Mouse (Mus musculus) midbrain, embryonic 10.5 days (tissue): ENCODE measurements at regions not wholly inside any gene's neighbourhood (a gene's known extent, or its start where the extent isn't known, plus 50 kb on each side); places are given as distances from the start of the nearest gene placed in this dataset.

ENCODE experiments used
- DNase-seq: peaks from one replicate; pipeline ENCODE4 v3.0.0-alpha.2; 2017; ENCODE audit warnings: low spot score
- H3K27ac ChIP-seq: fragments of 300-500 bp; sonication (generic); replicated peaks from 2 replicates; pipeline ENCODE4 v1.5.1; 2016; ENCODE audit warnings: mild to moderate bottlenecking
- H3K27me3 ChIP-seq: fragments of 300-500 bp; sonication (generic); 2 replicates; pipeline ENCODE4 v1.6.1; 2016; ENCODE audit warnings: low read depth, mild to moderate bottlenecking; ENCODE audit not compliant: poor library complexity, severe bottlenecking
- H3K36me3 ChIP-seq: fragments of 300-500 bp; sonication (generic); 2 replicates; pipeline ENCODE4 v1.6.1; 2016; ENCODE audit warnings: mild to moderate bottlenecking, moderate library complexity
- H3K4me1 ChIP-seq: fragments of 300-500 bp; sonication (generic); 2 replicates; pipeline ENCODE4 v1.6.1; 2016
- H3K4me3 ChIP-seq: fragments of 300-500 bp; sonication (generic); 2 replicates; pipeline ENCODE4 v1.5.1; 2016; ENCODE audit warnings: mild to moderate bottlenecking, moderate library complexity
- H3K9me3 ChIP-seq: fragments of 300-500 bp; sonication (generic); replicated peaks from 2 replicates; pipeline ENCODE4 v1.6.1; 2016; ENCODE audit warnings: mild to moderate bottlenecking
- WGBS: fragments of 180-500 bp; shearing (Covaris S2); methylation state at CpG from one replicate; pipeline ENCODE4 v1.1.7; 2016; 5-methylcytosine and 5-hydroxymethylcytosine counted together

DNA sequence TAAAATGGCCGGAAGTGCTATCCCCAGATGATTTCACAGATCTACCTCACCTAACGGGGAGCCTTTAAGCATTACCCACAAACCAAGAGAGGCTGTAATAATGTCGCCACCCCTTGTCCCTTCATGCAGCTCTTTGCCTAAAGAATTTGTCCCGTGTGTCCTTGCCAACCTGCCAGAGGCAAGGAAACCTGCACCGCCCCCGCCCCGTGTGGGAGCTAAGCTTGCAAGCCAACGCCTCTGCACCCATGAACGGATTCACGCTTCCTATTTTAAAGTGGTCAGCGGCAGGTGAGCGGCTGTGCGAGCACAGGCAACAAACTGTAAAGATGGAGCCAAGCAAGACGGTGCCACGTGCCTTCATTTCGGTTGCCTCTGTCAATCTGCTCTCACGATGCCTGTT, 63.1 kb downstream of the Gm11011 start:
- no peaks in the 10 kb centered on the region for H3K36me3 ChIP-seq
- H3K27me3 ChIP-seq = no peaks in the 10 kb centered on the region
- no peak overlapping the region for H3K4me3 ChIP-seq
- no peaks in the 10 kb centered on the region; the same call in 1 of the 2 replicates for H3K4me1 ChIP-seq
- DNase-seq = no peak
- H3K27ac ChIP-seq = no peak overlapping the region
- 91% methylated on average over 17 of the region's 17 CpGs for WGBS
- no peaks in the 10 kb centered on the region for H3K9me3 ChIP-seq

GRCm38 (mm10) chr2:169519941-169520340, 67.6 kb downstream of the Gm11011 start:
- Histone ChIP-seq H3K36me3 (no peaks in the 10 kb centered on the region), H3K27ac (no peak overlapping the region), H3K4me3 (no peak overlapping the region), H3K27me3 (no peaks in the 10 kb centered on the region), H3K9me3 (no peaks in the 10 kb centered on the region), H3K4me1 (peaks cover 8% of the 10 kb centered on the region)
- DNase-seq = no peak
- 79% methylated on average over 9 of the region's 9 CpGs for WGBS

DNA sequence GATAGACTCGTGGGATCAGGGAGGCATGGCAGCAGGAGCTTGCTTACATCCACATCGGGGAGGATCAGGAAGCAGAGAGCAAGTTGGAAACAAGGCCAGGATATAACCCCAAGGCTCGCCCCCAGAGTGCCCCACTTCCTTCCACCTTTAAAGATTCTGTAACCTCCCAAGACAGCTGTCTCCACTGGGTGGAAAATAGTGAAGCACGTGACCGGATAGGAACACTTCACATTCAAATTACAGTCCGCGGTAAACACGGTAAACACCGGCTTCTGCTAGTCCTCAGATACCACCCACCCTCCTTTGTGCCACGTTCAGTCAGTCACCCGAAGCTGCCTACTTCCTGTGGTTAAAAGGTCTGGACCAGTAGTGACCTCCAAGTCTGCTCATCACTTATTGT, 72.2 kb downstream of the Gm11011 start:
- Histone ChIP-seq H3K4me3 (no peak overlapping the region), H3K4me1 (peaks cover 8% of the 10 kb centered on the region), H3K27me3 (no peaks in the 10 kb centered on the region), H3K36me3 (no peaks in the 10 kb centered on the region), H3K9me3 (no peaks in the 10 kb centered on the region), H3K27ac (no peak overlapping the region)
- 71% methylated on average over 11 of the region's 11 CpGs for WGBS
- no peak for DNase-seq

DNA sequence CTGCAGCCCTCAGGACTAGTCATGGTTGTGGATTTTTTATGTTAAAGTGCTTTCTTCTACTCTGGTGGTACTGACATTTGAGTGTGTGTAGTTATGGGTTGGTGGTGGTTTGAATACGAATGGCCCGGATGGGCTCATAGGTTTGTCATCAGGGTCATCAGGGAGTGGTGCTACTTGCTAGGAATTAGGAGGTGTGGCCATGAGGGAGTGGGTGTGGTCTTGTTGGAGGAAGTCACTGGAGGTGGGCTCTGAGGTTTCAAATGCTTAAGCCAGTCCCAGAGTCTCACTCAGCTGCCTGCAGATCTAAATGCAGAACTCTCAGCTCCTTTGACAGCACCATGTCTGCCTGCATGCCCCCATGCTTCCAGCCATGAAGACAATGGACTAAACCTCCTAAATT, 76.8 kb downstream of the Gm11011 start:
- 93% methylated on average over 2 of the region's 2 CpGs for WGBS
- no peak overlapping the region for H3K27ac ChIP-seq
- H3K4me1 ChIP-seq = peaks cover 4% of the 10 kb centered on the region; the same call in 1 of the 2 replicates
- no peaks in the 10 kb centered on the region for H3K36me3 ChIP-seq
- no peak overlapping the region for H3K4me3 ChIP-seq
- DNase-seq = no peak
- H3K9me3 ChIP-seq = no peaks in the 10 kb centered on the region
- H3K27me3 ChIP-seq = no peaks in the 10 kb centered on the region

DNA sequence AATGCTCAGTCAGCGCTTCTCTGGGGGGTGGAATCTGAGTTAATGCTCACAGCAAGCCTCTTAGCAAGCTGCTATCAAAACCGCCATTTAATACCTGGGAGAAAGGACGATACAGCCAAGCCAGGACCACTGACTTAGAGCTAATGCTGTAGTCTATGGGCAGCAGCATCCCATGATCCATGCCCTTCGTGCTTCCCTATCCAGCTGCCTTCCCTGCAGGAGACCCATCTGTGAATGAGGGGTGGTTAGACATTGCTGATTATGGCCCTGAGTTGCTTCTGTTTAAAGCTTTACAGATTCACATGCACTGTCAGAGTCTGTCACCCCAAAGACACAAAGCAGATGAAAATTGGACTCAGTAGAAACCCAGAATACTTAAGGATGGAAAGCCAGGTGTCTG, 78.1 kb downstream of the Gm11011 start:
- H3K27me3 ChIP-seq = no peaks in the 10 kb centered on the region
- no peak for DNase-seq
- H3K27ac ChIP-seq = no peak overlapping the region
- 90% methylated on average over 4 of the region's 4 CpGs for WGBS
- no peak overlapping the region for H3K4me3 ChIP-seq
- H3K9me3 ChIP-seq = no peaks in the 10 kb centered on the region
- peaks cover 1% of the 10 kb centered on the region; the same call in 1 of the 2 replicates for H3K4me1 ChIP-seq
- H3K36me3 ChIP-seq = no peaks in the 10 kb centered on the region

- 77% methylated on average over 11 of the region's 11 CpGs for WGBS
- no peak for DNase-seq
- Histone ChIP-seq H3K4me3 (no peak overlapping the region), H3K27me3 (no peaks in the 10 kb centered on the region), H3K27ac (no peak overlapping the region), H3K36me3 (no peaks in the 10 kb centered on the region), H3K9me3 (no peaks in the 10 kb centered on the region), H3K4me1 (peaks cover 3% of the 10 kb centered on the region; the same call in 1 of the 2 replicates)
Measured at GRCm38 (mm10) chr2:169504416-169505057, 83.0 kb downstream of the Gm11011 start.

DNA sequence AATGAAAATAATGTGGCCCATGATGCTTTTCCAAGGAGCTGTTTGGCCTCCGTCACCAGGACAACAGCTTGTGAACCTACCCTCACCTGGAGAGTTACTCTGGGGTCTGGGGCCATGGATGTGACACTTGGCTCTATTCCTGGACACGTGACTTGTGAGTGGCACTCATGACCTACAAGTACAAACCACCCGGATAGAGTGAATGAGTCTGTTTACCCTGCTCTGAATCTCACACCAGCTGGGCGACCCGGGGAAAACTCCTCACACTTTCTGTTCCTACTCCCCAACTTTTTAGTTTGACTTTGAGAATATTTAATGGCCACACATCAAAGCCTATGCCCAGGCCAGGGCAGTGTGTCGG, 84.0 kb downstream of the Gm11011 start:
- H3K4me1 ChIP-seq = peaks cover 3% of the 10 kb centered on the region; the same call in 1 of the 2 replicates
- no peak overlapping the region for H3K27ac ChIP-seq
- no peaks in the 10 kb centered on the region for H3K9me3 ChIP-seq
- DNase-seq = no peak
- no peaks in the 10 kb centered on the region for H3K27me3 ChIP-seq
- no peaks in the 10 kb centered on the region for H3K36me3 ChIP-seq
- WGBS = 93% methylated on average over 6 of the region's 6 CpGs
- no peak overlapping the region for H3K4me3 ChIP-seq

DNA sequence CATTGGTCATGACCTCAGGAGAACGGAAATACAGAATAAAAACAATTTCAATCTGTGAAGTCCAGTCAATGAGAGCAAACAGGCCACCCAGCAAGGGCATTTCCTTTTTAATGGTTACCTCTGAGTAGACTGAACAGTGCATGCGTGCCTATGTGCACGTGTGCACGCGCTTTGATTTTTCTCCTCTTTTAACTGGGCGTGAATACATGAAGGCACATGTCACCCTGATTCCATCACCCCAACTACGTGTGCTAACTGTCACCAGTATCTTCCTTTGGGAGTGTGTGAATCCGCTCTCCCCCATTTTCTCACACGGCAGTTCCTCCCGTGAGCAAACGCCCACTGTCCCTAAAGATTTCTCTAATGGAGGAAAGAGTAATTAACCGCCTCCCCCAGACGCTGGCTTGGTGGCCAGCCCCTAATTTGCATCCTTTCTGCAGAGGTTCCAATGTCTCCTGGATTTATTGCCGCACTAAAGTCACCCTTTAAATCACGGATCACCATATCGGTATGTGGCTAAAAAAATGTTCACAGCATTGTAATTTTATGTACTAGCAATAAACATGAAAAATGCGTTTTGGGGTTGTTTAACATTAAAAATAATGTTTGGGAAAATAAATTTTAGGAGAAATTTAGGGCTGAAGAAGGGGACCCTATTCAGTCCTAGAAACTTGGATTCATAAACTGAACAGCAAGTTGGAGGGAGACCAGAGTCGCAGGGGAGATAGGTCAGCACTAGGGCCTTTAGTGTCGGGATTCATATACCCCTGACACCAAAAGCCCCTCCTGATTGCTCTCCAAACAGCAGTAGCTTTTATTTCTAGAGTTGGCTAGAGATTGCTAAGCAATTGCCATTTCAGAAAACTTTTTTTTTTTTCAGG, 84.6 kb downstream of the Gm11011 start:
- Histone ChIP-seq H3K27me3 (no peaks in the 10 kb centered on the region), H3K9me3 (no peaks in the 10 kb centered on the region), H3K4me3 (no peak overlapping the region), H3K27ac (no peak overlapping the region), H3K4me1 (peaks cover 3% of the 10 kb centered on the region; the same call in 1 of the 2 replicates), H3K36me3 (no peaks in the 10 kb centered on the region)
- WGBS = 86% methylated on average over 19 of the region's 19 CpGs
- DNase-seq = no peak

GRCm38 (mm10) chr2:169501736-169502340, 85.7 kb downstream of the Gm11011 start:
- no peaks in the 10 kb centered on the region for H3K36me3 ChIP-seq
- H3K27ac ChIP-seq = no peak overlapping the region
- H3K4me3 ChIP-seq = no peak overlapping the region
- peaks cover 3% of the 10 kb centered on the region; the same call in 1 of the 2 replicates for H3K4me1 ChIP-seq
- 88% methylated on average over 11 of the region's 11 CpGs for WGBS
- no peaks in the 10 kb centered on the region for H3K27me3 ChIP-seq
- H3K9me3 ChIP-seq = no peaks in the 10 kb centered on the region
- no peak for DNase-seq

- no peaks in the 10 kb centered on the region for H3K36me3 ChIP-seq
- WGBS = 95% methylated on average over 10 of the region's 10 CpGs
- DNase-seq = no peak
- H3K27me3 ChIP-seq = no peaks in the 10 kb centered on the region
- H3K9me3 ChIP-seq = no peaks in the 10 kb centered on the region
- H3K4me3 ChIP-seq = no peak overlapping the region
- no peak overlapping the region for H3K27ac ChIP-seq
- H3K4me1 ChIP-seq = peaks cover 10% of the 10 kb centered on the region
Measured at GRCm38 (mm10) chr2:169495368-169495767, 92.2 kb downstream of the Gm11011 start.

GRCm38 (mm10) chr2:169494503-169495311, 92.8 kb downstream of the Gm11011 start:
- Histone ChIP-seq H3K36me3 (no peaks in the 10 kb centered on the region), H3K9me3 (no peaks in the 10 kb centered on the region), H3K4me3 (no peak overlapping the region), H3K4me1 (peaks cover 10% of the 10 kb centered on the region), H3K27me3 (no peaks in the 10 kb centered on the region), H3K27ac (peak overlapping the region; percentile 42; the same call in 1 of the 2 replicates)
- WGBS = 91% methylated on average over 11 of the region's 11 CpGs
- DNase-seq = no peak

DNA sequence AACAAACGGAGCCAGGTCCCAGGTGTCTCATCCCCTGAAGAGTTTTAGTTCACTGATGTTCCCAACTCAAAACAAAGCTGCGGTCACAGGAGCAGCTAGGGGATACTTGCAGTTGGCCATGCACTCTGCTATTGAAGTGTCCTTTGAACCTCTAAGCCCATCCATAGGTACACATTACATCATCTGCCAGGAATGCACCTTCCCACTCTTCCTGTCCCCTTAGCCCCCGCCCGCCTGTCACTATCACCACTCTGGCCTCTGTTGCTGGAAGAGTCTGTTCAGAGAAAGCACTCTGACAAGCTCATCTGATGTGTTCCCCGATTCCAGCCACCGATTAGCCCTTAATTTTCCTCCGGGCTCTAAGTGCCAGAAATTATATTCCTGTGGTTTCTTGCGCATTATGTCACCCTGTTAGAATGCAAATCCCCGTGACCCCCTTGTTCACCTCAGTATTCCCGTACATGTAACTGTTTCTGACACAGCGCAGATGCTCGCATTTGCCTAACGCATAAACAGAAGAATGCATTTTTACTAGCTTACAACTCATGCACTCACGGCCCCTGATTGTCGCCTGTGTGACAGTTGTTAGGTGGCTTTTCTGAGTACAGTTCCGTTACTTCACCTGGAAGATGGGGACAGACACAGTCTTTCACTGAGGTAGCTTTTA, 93.8 kb downstream of the Gm11011 start:
- no peak for DNase-seq
- Histone ChIP-seq H3K4me1 (peaks cover 10% of the 10 kb centered on the region), H3K9me3 (no peaks in the 10 kb centered on the region), H3K4me3 (no peak overlapping the region), H3K27ac (no peak overlapping the region), H3K27me3 (no peaks in the 10 kb centered on the region), H3K36me3 (no peaks in the 10 kb centered on the region)
- 88% methylated on average over 16 of the region's 16 CpGs for WGBS
